Mouse (Mus musculus) thymus, adult 2 months (tissue): ENCODE measurements around the gene Papss2.

ENCODE experiments used
- CTCF ChIP-seq: fragments of 200-500 bp; IDR thresholded peaks from 2 replicates; pipeline ENCODE4 v1.5.1; 2012; ENCODE audit warnings: mild to moderate bottlenecking, control low read depth, low read length, moderate library complexity, borderline replicate concordance; ENCODE audit not compliant: control insufficient read depth, poor library complexity, insufficient read depth; ENCODE audit errors: extremely low read depth
- POLR2A ChIP-seq: fragments of 200-500 bp; IDR thresholded peaks from 2 replicates; pipeline ENCODE4 v1.6.1; 2012; ENCODE audit warnings: mild to moderate bottlenecking, low read length, control low read depth, moderate library complexity; ENCODE audit not compliant: control insufficient read depth, poor library complexity, insufficient read depth; ENCODE audit errors: extremely low read depth

DNA sequence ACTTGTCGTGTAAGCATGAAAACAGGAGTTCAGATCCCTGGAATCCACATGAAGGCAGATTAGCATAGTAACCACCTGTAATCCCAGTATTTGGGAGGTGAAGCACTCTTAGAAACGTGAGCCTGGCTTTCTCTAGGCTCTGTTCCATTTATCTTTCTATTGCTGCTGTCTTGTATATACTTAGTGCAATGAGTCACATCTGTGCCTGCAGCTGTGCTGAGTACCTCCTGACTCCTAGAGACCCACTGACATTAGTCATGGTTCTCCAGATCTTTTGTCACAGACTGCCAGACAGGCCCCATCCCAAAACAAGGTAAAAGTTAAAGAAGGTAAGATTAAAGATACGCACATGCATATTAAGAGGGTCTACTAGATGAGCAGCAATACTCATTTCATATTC, 106.6 kb downstream of the Papss2 start:
- TF ChIP-seq CTCF (no peak), POLR2A (no peak)
